Mouse (Mus musculus): ENCODE results near the gene Rasl12.

DNA sequence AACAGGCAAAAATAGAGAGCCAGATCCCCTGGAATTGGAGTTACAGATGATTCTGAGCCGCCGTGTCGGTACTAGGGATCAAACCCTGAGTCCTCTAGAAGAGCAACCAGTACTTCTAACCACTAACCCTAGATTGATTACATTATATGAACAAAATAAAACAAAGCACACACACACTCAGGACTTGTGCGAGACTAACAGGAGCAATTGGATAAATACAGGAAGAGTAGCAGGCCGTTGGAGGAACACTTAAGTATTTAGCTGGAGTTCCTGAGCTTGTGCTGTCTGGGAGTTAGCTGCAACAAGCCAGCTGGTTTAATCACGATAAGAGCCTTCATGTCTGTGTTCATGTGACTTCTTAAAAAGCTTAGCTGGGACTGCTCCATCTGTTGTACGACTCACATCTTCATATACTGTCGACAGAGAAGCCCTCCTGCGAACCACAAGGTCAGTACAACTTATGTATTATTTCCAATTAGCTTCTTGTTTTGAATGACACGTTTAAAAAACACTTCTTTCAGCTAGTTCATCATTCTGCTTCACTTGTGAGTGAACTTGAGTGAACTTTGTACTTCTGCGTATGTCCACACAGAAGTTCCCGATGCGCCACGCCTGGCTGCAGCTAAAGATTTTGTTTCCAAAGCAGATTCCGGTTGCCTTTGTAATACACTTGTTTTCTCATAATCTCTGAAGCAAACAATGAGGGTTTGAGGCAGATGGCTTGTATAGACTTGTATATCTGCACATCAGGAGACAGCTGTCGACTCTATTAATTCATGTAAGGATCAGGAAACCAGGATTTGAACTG, 37.5 kb upstream of the Rasl12 start, which contains the start of gene Ubap1l:
- TF ChIP-seq CTCF (IDR thresholded peaks at IDR 0.05) (no peak), EP300 (IDR thresholded peaks at IDR 0.05) (no peak)
